Mouse (Mus musculus): ENCODE data around the gene Ppia. TPM values are rescaled to one million over a fixed set of nuclear protein-coding genes. Genes with fewer than 3 reads are reported as not detected.

Ppia gene
- polyA plus RNA-seq, 1 experiment from 2014 or later = 4,786 TPM

GRCm38 (mm10) chr11:6411684-6412083 is 3.6 kb upstream of the Ppia start:
- no peaks in the 10 kb centered on the region for H3K36me3 ChIP-seq (ENCODE audit: control insufficient read depth, insufficient read depth, low read length)
- H3K4me2 ChIP-seq (replicated peaks; ENCODE audit: low read depth) = no peak overlapping the region
- WGBS = 4% methylated on average over 5 of the region's 5 CpGs
- no peak overlapping the region for H3K4me3 ChIP-seq (ENCODE audit: low read depth, low read length)
- no peaks in the 10 kb centered on the region for H3K9me3 ChIP-seq (ENCODE audit: control insufficient read depth, low read length)
- no peak overlapping the region for H3K27ac ChIP-seq (replicated peaks)
- no peak overlapping the region for H3K9ac ChIP-seq (ENCODE audit: low read length)
- no peaks in the 10 kb centered on the region for H3K27me3 ChIP-seq (ENCODE audit: control insufficient read depth, insufficient read depth, low read length)
- TF ChIP-seq CTCF (IDR thresholded peaks at IDR 0.05; ENCODE audit: low read depth) (peak; percentile 89), EP300 (optimal IDR thresholded peaks at IDR 0.05) (no peak)
- H3K4me1 ChIP-seq (replicated peaks; ENCODE audit: control insufficient read depth, insufficient read depth) = peaks cover 5% of the 10 kb centered on the region
- ATAC-seq (ENCODE audit: low FRiP score, low TSS enrichment) = no peak
- peak; percentile 80 for DNase-seq (ENCODE audit: low spot score)

GRCm38 (mm10) chr11:6413264-6413663 is 2.0 kb upstream of the Ppia start:
- no peaks in the 10 kb centered on the region; the same call in 1 of the 2 replicates for H3K36me3 ChIP-seq (ENCODE audit: control insufficient read depth, insufficient read depth, low read length)
- H3K4me3 ChIP-seq (ENCODE audit: low read depth, low read length) = no peak overlapping the region
- no peaks in the 10 kb centered on the region for H3K27me3 ChIP-seq (ENCODE audit: control insufficient read depth, insufficient read depth, low read length)
- H3K4me1 ChIP-seq (replicated peaks; ENCODE audit: control insufficient read depth, insufficient read depth) = peaks cover 4% of the 10 kb centered on the region; the same call in 1 of the 2 replicates
- DNase-seq (ENCODE audit: low spot score) = no peak
- H3K27ac ChIP-seq (replicated peaks) = no peak overlapping the region
- H3K4me2 ChIP-seq (replicated peaks; ENCODE audit: low read depth) = no peak overlapping the region
- no peak for TF ChIP-seq EP300 (optimal IDR thresholded peaks at IDR 0.05)
- no peak for TF ChIP-seq CTCF (IDR thresholded peaks at IDR 0.05; ENCODE audit: low read depth)
- WGBS = 94% methylated on average over 12 of the region's 12 CpGs
- no peak for ATAC-seq (ENCODE audit: low FRiP score, low TSS enrichment)
- H3K9me3 ChIP-seq (ENCODE audit: control insufficient read depth, low read length) = no peaks in the 10 kb centered on the region
- no peak overlapping the region for H3K9ac ChIP-seq (ENCODE audit: low read length)

- Histone ChIP-seq H3K9ac (ENCODE audit: low read length) (peak overlapping the region; percentile 93), H3K36me3 (ENCODE audit: control insufficient read depth, insufficient read depth, low read length) (peaks cover 15% of the 10 kb centered on the region), H3K4me2 (replicated peaks; ENCODE audit: low read depth) (peak overlapping the region; percentile 74), H3K27me3 (ENCODE audit: control insufficient read depth, insufficient read depth, low read length) (no peaks in the 10 kb centered on the region), H3K27ac (replicated peaks) (peak overlapping the region; percentile 99), H3K4me3 (ENCODE audit: low read depth, low read length) (peak overlapping the region; percentile 79), H3K4me1 (replicated peaks; ENCODE audit: control insufficient read depth, insufficient read depth) (peaks cover 4% of the 10 kb centered on the region; the same call in 1 of the 2 replicates), H3K9me3 (ENCODE audit: control insufficient read depth, low read length) (no peaks in the 10 kb centered on the region)
- peak; percentile 94 for ATAC-seq (ENCODE audit: low FRiP score, low TSS enrichment)
- TF ChIP-seq CTCF (IDR thresholded peaks at IDR 0.05; ENCODE audit: low read depth) = peak; percentile 14; the same call in 1 of the 2 replicates
- peak; percentile 51 for TF ChIP-seq EP300 (optimal IDR thresholded peaks at IDR 0.05)
- WGBS = under 1% methylated on average over 58 of the region's 102 CpGs
- peak; percentile 98 for DNase-seq (ENCODE audit: low spot score)
Measured at GRCm38 (mm10) chr11:6415551-6416404, 535 bp downstream of the Ppia start.

GRCm38 (mm10) chr11:6416405-6417034 is 1.3 kb downstream of the Ppia start:
- WGBS = under 1% methylated on average over 30 of the region's 30 CpGs
- Histone ChIP-seq H3K4me2 (replicated peaks; ENCODE audit: low read depth) (peak overlapping the region; percentile 74), H3K27ac (replicated peaks) (peak overlapping the region; percentile 99), H3K36me3 (ENCODE audit: control insufficient read depth, insufficient read depth, low read length) (peaks cover 18% of the 10 kb centered on the region), H3K4me3 (ENCODE audit: low read depth, low read length) (peak overlapping the region; percentile 79), H3K27me3 (ENCODE audit: control insufficient read depth, insufficient read depth, low read length) (no peaks in the 10 kb centered on the region), H3K4me1 (replicated peaks; ENCODE audit: control insufficient read depth, insufficient read depth) (peaks cover 4% of the 10 kb centered on the region; the same call in 1 of the 2 replicates), H3K9ac (ENCODE audit: low read length) (peak overlapping the region; percentile 93), H3K9me3 (ENCODE audit: control insufficient read depth, low read length) (no peaks in the 10 kb centered on the region)
- no peak for TF ChIP-seq CTCF (IDR thresholded peaks at IDR 0.05; ENCODE audit: low read depth)
- peak; percentile 15 for TF ChIP-seq EP300 (optimal IDR thresholded peaks at IDR 0.05)
- DNase-seq (ENCODE audit: low spot score) (peak; percentile 86), ATAC-seq (ENCODE audit: low FRiP score, low TSS enrichment) (peak; percentile 69)

- H3K4me3 ChIP-seq (ENCODE audit: low read depth, low read length) = peak overlapping the region; percentile 79
- H3K9me3 ChIP-seq (ENCODE audit: control insufficient read depth, low read length) = no peaks in the 10 kb centered on the region
- peak overlapping the region; percentile 74 for H3K4me2 ChIP-seq (replicated peaks; ENCODE audit: low read depth)
- TF ChIP-seq CTCF (IDR thresholded peaks at IDR 0.05; ENCODE audit: low read depth) (no peak), EP300 (optimal IDR thresholded peaks at IDR 0.05) (no peak)
- WGBS = 15% methylated on average over 2 of the region's 2 CpGs
- ATAC-seq (ENCODE audit: low FRiP score, low TSS enrichment) (no peak), DNase-seq (ENCODE audit: low spot score) (no peak)
- H3K4me1 ChIP-seq (replicated peaks; ENCODE audit: control insufficient read depth, insufficient read depth) = peaks cover 4% of the 10 kb centered on the region; the same call in 1 of the 2 replicates
- H3K27ac ChIP-seq (replicated peaks) = peak overlapping the region; percentile 99
- H3K27me3 ChIP-seq (ENCODE audit: control insufficient read depth, insufficient read depth, low read length) = no peaks in the 10 kb centered on the region
- peaks cover 18% of the 10 kb centered on the region for H3K36me3 ChIP-seq (ENCODE audit: control insufficient read depth, insufficient read depth, low read length)
- peak overlapping the region; percentile 93 for H3K9ac ChIP-seq (ENCODE audit: low read length)
Measured at GRCm38 (mm10) chr11:6417069-6417468, 1.8 kb downstream of the Ppia start.
